Mouse (Mus musculus) hindbrain, postnatal 0 days (tissue): ENCODE data around the gene Fam180a. TPM values are rescaled to one million over a fixed set of nuclear protein-coding genes. Genes with fewer than 3 reads are reported as not detected.
"Not testable (repeated sequence)": the region's sequence is repeated elsewhere in the genome, so short reads cannot be mapped to it uniquely, and the experiment has no call there.

ENCODE experiments used
- ATAC-seq: fragments of 200-750 bp; cut with Nextera tagmentation; 2 replicates; pipeline ENCODE4 v1.8.0; 2017; ENCODE audit warnings: mild to moderate bottlenecking, moderate TSS enrichment, moderate library complexity
- DNase-seq: peaks from one replicate; pipeline ENCODE4 v3.0.0-alpha.2; 2015; ENCODE audit warnings: low spot score
- H3K27ac ChIP-seq: fragments of 300-500 bp; sonication (generic); 2 replicates; pipeline ENCODE4 v1.5.1; 2014; ENCODE audit warnings: mild to moderate bottlenecking
- H3K27me3 ChIP-seq: fragments of 300-500 bp; sonication (generic); 2 replicates; pipeline ENCODE4 v1.6.1; 2014; ENCODE audit warnings: low read length, mixed read lengths; ENCODE audit not compliant: insufficient read depth
- H3K36me3 ChIP-seq: fragments of 300-500 bp; sonication (generic); 2 replicates; pipeline ENCODE4 v1.6.1; 2014; ENCODE audit warnings: low read length, mixed read lengths; ENCODE audit not compliant: insufficient read depth
- H3K4me1 ChIP-seq: fragments of 300-500 bp; sonication (generic); 2 replicates; pipeline ENCODE4 v1.6.1; 2014; ENCODE audit warnings: antibody characterized with exemption, low read length, mixed read lengths; ENCODE audit not compliant: insufficient read depth
- H3K4me2 ChIP-seq: fragments of 300-500 bp; sonication (generic); 2 replicates; pipeline ENCODE4 v1.6.1; 2014; ENCODE audit warnings: low read depth, mild to moderate bottlenecking, low read length, moderate library complexity, mixed read lengths
- H3K4me3 ChIP-seq: fragments of 300-500 bp; sonication (generic); 2 replicates; pipeline ENCODE4 v1.5.1; 2014; ENCODE audit warnings: low read length
- H3K9ac ChIP-seq: fragments of 300-500 bp; sonication (generic); replicated peaks from 2 replicates; pipeline ENCODE4 v1.6.1; 2014; ENCODE audit warnings: mild to moderate bottlenecking, low read length, moderate library complexity, mixed read lengths
- H3K9me3 ChIP-seq: fragments of 300-500 bp; sonication (generic); 2 replicates; pipeline ENCODE4 v1.6.1; 2016; ENCODE audit warnings: low read length, mixed read lengths
- CTCF ChIP-seq: IDR thresholded peaks from 2 replicates; pipeline ENCODE4 v1.5.1; 2016; ENCODE audit warnings: antibody characterized with exemption, control low read depth, low read depth
- WGBS: fragments of 180-500 bp; shearing (Covaris S2); extraction: QIAGEN DNeasy Blood & Tissue Kit; methylation state at CpG from one replicate; pipeline ENCODE4 v1.1.7; 2014; 5-methylcytosine and 5-hydroxymethylcytosine counted together
- polyA plus RNA-seq: library from polyadenylated mRNA; unstranded; fragments of >200 nt; fragmentation: Nextera tagmentation; extraction: Ambion mirVana; gene quantifications from 2 replicates; pipeline ENCODE4 v1.2.1, GENCODE M21; 2015
- total RNA-seq: library from RNA; depleted of rRNA; stranded (reverse); fragments of >200 nt; gene quantifications from 2 replicates; pipeline ENCODE4 v1.2.3, GENCODE M21; 2014; rRNA removed

Gene Fam180a
- total RNA-seq (0.68 and 1.5 TPM in 2 replicates), polyA plus RNA-seq (2.9 and 3.2 TPM in 2 replicates)

GRCm38 (mm10) chr6:35326111-35326515, at the start of gene Fam180a:
TSS of gene Fam180a (minus strand) at chr6:35326141.
- peak; percentile 19 for DNase-seq
- H3K27me3 ChIP-seq: no peaks in the 10 kb centered on the region
- no peak within 1 kb of the TSS for H3K4me3 ChIP-seq
- H3K27ac ChIP-seq: no peak within 1 kb of the TSS
- 0 out of 2 replicates have a peak, but pooled peaks have one; percentile 38 for ATAC-seq
- no peak within 1 kb of the TSS for H3K9ac ChIP-seq
- H3K9me3 ChIP-seq: no peaks in the 10 kb centered on the region
- H3K4me2 ChIP-seq: no peak within 1 kb of the TSS
- H3K36me3 ChIP-seq: no peaks in the 10 kb centered on the region
- TF ChIP-seq CTCF: no peak
- H3K4me1 ChIP-seq: 0 out of 2 replicates have a peak, but pooled peaks cover 5% of the 10 kb centered on the region
- WGBS: 63% methylated on average over 9 of the region's 9 CpGs

- Histone ChIP-seq H3K36me3 (no peaks in the 10 kb centered on the region), H3K4me3 (no peak overlapping the region), H3K9ac (no peak overlapping the region), H3K27ac (no peak overlapping the region), H3K4me2 (no peak overlapping the region), H3K9me3 (no peaks in the 10 kb centered on the region), H3K4me1 (no peaks in the 10 kb centered on the region), H3K27me3 (no peaks in the 10 kb centered on the region)
- DNase-seq (no peak), ATAC-seq (no peak)
- WGBS: 96% methylated on average over 10 of the region's 10 CpGs
- TF ChIP-seq CTCF: no peak
Observed at GRCm38 (mm10) chr6:35374052-35374451, 48.1 kb upstream of the Fam180a start.

- Histone ChIP-seq H3K27ac (no peak overlapping the region), H3K4me2 (no peak overlapping the region), H3K4me1 (no peaks in the 10 kb centered on the region), H3K27me3 (no peaks in the 10 kb centered on the region), H3K4me3 (no peak overlapping the region), H3K9me3 (no peaks in the 10 kb centered on the region), H3K9ac (no peak overlapping the region), H3K36me3 (no peaks in the 10 kb centered on the region)
- no peak for TF ChIP-seq CTCF
- 90% methylated on average over 7 of the region's 7 CpGs for WGBS
- DNase-seq (no peak), ATAC-seq (no peak)
Observed at GRCm38 (mm10) chr6:35370356-35370755, 44.4 kb upstream of the Fam180a start.

- not testable (repeated sequence) for DNase-seq, H3K27ac ChIP-seq, H3K9ac ChIP-seq, H3K9me3 ChIP-seq, H3K4me1 ChIP-seq, ATAC-seq, H3K27me3 ChIP-seq, H3K4me3 ChIP-seq, H3K36me3 ChIP-seq, H3K4me2 ChIP-seq
- 91% methylated on average over 14 of the region's 18 CpGs for WGBS
Observed at GRCm38 (mm10) chr6:35369578-35370282, 43.8 kb upstream of the Fam180a start.

DNA sequence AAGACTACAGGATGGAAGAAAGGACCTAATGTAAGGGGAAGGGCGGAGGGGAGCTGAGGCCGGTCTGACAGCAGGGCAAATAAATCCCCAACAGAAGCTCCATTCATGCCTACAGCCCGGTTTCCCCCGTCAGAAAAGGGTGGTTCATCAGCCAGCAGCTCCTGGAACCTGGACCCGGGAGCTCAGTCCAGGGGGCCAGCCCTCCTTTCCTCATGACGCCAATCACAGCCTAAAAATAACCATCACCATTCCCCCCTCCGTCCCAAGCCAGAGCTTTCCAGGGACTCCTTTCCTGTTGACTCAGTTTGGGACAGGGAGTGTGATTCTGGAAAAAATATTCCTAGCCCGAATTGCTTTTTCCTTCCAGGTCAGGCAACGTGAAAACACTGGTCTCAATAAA, 36.7 kb upstream of the Fam180a start:
- no peak for ATAC-seq
- no peak overlapping the region for H3K27ac ChIP-seq
- no peak overlapping the region for H3K9ac ChIP-seq
- H3K36me3 ChIP-seq: no peaks in the 10 kb centered on the region
- no peaks in the 10 kb centered on the region for H3K4me1 ChIP-seq
- no peaks in the 10 kb centered on the region for H3K27me3 ChIP-seq
- H3K4me3 ChIP-seq: no peak overlapping the region
- DNase-seq: no peak
- 54% methylated on average over 9 of the region's 9 CpGs for WGBS
- no peaks in the 10 kb centered on the region for H3K9me3 ChIP-seq
- no peak overlapping the region for H3K4me2 ChIP-seq
- no peak for TF ChIP-seq CTCF

DNA sequence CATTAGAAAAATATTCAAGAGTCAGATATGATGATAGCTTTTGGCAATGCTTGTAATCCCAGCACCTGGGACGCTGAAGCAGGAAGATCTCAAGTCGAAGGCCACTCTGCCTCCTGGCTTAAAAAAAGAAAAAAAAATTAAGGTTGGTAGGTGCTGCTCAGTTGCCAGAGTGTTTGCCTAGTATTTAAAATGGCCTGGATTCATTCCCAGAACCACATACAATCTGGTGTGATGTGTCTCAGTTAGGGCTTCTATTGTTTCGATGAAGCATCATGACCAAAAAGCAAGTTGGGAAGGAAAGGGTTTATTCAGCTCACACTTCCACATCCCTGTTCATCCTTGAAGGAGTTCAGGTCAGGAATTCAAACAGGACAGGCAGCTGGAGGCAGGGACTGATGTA, 29.4 kb upstream of the Fam180a start:
- ATAC-seq: no peak
- H3K4me2 ChIP-seq: no peak overlapping the region
- H3K4me3 ChIP-seq: no peak overlapping the region
- H3K27ac ChIP-seq: no peak overlapping the region
- peaks cover 6% of the 10 kb centered on the region for H3K4me1 ChIP-seq
- H3K36me3 ChIP-seq: no peaks in the 10 kb centered on the region
- H3K9me3 ChIP-seq: no peaks in the 10 kb centered on the region
- DNase-seq: no peak
- H3K27me3 ChIP-seq: no peaks in the 10 kb centered on the region
- 82% methylated on average over 3 of the region's 3 CpGs for WGBS
- H3K9ac ChIP-seq: no peak overlapping the region
- no peak for TF ChIP-seq CTCF

GRCm38 (mm10) chr6:35354622-35354998, 28.7 kb upstream of the Fam180a start:
- Histone ChIP-seq H3K27ac (no peak overlapping the region), H3K9me3 (no peaks in the 10 kb centered on the region), H3K9ac (no peak overlapping the region), H3K4me3 (no peak overlapping the region), H3K36me3 (no peaks in the 10 kb centered on the region), H3K27me3 (no peaks in the 10 kb centered on the region), H3K4me2 (peak overlapping the region; percentile 27), H3K4me1 (peaks cover 6% of the 10 kb centered on the region)
- no peak for TF ChIP-seq CTCF
- DNase-seq (peak; percentile 25), ATAC-seq (peak; percentile 51; the same call in 1 of the 2 replicates)
- WGBS: 15% methylated on average over 6 of the region's 6 CpGs
